Mouse (Mus musculus) spleen, postnatal 36 days (tissue): ENCODE data around the gene Stk39.

Experiments used
- DNase-seq, 2 experiments: peaks; one replicate each; pipeline ENCODE4 v3.0.0; 2022; ENCODE audit warnings: low spot score in 2 of 2, mixed read lengths in 1 of 2

Stk39 gene

DNA sequence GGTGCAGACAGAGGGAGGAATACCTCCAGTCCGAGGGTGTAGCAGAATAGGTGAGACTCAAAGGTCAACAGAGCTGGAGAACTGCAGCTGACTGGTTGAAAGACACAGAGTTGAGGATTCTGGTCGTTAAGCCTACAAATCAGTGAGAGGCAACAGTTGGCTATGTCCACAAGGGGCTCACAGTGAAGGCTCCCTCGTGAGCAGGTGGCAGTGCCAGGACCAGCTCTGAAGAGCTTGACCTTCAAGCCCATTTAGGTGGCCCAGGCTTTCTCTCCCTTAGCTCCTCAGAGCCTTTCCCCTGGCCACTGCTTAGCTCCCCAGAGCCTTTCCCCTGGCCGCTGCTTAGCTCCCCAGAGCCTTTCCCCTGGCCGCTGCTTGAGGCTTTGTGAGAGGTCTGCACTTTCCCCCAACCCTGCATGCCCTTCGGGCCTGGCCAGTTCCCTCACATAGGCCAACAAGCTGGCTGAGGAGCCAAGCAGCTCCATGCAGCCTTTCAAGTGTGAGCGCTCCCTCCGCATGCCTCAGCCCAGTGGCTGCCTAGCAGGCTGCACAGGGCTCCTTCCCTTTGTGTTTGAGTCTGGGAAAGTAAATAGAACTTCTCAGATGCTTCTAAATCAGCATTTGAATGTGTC lies 125.3 kb downstream of the Stk39 start:
- no peak for DNase-seq

DNA sequence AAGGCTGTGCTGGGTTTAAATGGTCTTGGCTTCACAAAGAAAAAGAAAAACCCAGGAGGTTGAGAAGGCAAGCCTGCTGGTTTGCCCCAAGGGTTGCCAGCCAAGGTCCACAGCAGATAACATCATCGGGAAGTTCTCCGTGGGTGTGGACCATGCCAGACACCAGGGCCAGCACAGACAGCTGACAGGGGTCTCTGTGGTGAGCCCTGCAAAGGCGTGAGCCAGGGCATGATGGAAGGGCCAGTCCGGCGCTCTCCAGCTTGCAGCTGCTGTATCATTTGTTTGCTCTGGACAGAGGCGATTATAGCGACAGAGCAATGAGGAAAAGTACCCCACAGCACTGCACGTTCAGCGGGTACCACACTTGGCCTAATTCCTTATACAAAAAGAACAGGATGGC lies 126.8 kb downstream of the Stk39 start:
- DNase-seq: no peak

DNA sequence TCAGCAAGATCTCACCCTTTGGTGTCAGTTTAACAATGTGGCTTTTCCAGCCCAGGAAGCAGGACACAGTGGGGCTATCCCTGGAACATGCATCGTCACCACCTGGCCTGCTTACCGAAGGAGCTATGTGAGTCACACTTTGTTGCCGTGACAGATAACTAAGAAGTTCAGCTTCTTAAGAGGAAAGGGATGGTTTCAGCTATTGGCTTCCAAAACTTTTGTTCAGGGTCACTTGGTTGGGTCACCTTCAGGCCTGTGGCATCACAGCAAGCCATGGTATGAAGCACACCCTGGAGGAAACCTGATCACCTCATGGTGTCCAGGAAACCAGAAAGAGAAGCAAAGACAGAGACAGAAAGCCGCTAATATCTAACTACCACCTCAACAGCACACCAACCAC lies 128.3 kb downstream of the Stk39 start:
- no peak for DNase-seq

DNA sequence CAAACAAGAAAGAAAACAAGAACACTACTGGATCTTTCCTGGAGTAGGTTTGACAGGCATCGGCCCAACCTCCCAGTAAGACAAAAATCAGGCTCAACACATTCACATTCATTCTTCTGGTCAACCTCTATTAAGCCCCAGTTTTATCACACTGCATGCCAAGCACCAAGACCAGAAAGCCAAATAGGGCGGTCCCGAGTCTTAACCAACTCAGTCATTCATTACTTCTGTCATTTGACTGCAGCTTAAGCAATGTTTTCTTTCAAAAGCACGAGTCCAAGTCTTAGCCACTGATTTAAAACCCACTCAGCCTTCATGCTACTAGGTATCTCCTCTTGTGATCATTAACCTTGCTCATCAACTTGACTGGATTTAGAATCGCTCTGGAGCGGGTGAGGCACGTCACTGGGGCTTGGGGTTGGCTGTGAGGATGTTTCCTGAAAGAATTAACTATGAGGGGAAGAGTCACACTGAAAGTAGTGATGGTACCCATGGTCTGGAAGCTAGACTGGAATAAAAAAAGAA lies 129.9 kb downstream of the Stk39 start:
- DNase-seq: no peak

DNA sequence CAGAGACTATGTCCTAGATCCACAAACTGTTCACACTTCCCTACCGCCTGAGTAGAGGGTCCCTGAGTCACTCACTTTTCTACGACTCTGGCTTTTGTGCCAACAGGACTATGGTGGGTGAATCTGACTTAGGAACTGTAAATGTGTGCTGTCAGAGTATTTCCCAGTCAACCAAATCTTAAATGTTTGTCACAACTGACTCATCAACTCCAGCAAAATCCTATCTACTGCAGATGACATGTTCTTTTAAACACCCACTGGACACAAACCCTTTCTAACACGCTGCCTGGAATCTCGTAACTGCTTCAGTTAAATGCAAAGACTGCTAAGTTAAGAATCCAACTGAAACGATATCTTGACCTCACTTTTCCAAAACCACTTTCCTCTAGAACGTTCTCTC lies 135.2 kb downstream of the Stk39 start:
- no peak for DNase-seq

DNA sequence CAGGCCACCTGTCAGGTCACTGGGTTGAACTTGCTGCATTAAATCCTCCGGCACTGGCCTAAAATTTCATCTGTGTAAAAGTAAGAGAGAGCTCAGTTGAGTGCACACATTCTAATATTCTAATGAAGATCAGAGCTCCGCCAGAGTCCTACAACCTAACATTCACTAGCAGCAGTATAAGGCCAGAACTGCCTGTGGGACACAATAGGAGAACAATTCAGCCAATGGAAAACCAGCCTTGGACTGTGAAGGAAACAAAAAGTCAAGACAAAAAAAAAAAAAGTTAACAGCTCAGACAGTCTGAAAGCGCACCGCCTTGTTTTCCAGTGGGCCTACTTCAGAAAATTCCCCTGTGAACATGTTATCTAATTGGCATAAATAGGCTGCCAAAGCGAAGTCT lies 137.1 kb downstream of the Stk39 start:
- DNase-seq: no peak

DNA sequence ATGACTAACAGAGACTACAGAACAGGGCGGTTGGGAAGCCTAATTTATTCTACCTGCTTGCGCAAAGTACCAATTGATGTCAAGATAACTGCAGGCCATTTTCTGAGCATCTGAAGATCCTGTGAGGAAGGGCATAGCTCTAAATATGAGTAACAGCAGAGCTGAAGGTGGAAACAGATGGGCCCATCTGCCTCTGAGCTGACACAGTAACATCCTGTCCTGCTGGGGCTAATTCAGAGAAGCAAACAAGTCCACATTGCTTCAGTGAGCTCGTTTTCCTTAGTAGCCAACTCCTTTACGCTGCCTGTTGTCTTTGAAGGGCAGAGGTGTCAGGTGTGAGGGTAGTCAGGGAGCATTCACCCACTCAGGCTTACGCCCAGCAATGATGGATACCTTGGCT lies 146.8 kb downstream of the Stk39 start:
- no peak for DNase-seq

DNA sequence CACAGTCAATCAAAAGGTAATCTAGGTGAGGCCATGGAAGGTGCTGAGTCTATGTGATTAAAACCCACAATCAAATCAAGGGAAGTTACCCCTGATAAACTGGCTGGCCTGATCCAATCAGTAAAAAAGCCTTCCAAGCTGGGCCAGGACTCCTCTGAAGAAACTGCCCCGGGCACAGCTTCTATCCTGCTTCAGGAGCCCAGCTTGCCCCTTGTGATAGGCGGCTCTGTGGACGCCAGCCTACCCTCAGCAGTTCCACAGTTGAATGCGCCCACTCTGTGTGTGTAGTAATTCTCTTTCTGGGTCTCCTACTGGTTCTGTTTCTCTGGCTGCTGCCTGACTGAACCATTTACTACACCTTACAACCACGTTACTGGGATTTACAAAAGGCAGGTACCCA lies 150.8 kb downstream of the Stk39 start:
- DNase-seq: no peak

DNA sequence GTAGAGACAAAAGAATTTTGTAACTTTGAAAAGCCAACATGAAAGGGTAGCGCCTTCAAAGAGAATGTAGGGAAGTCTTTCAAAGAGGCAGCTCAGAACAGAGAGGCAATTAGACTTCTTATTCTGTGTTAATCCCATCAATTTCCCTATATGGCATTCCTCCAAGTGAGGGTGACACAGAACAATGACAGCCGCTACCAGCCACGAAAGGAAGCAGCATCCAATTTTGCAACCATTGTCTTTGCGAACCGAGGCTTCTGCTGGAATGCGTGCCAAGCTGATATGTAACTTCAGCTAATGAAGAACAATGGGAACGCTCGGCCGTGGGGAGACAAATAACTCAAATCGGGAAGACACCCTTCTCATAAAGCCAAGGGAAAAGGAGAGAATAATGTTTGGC lies 151.4 kb downstream of the Stk39 start:
- no peak for DNase-seq

DNA sequence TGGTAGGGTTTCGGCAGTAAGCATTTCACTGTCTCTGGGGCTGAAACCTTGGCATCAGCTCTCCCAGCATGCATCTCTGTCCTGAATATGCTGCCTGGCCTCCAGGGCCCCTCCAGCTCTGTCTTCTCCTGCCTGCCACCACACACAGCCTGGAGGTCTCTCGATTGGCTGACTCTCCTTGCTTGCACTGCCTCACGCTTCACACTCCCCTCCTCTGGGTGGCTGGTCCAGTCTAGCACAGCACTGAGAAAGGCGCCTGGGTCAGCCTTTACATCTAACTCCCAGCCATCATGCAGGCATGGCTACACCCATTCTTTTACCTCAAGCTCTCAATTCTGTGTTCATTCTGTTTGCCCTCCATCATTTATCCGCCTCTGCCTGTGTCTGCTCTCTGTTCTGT lies 153.6 kb downstream of the Stk39 start:
- no peak for DNase-seq

DNA sequence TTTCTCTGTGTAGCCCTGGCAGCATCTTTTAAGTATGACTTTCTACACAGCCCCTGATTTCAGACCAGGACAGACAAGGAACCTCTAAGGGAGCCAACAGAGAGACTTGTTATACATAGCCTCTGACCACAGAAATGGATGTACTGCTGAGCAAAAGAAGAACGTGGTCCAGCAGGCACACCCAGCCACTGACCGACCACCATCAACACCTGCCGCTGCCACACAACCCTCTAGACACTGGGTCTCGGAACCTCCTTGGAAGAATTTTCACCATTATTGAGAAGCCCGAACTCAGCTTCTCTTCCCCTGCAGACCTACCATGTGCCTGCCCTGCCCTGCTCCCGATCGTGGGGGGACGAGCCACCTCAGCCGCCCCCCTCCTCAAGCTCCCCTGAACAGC lies 154.2 kb downstream of the Stk39 start:
- no peak for DNase-seq

DNA sequence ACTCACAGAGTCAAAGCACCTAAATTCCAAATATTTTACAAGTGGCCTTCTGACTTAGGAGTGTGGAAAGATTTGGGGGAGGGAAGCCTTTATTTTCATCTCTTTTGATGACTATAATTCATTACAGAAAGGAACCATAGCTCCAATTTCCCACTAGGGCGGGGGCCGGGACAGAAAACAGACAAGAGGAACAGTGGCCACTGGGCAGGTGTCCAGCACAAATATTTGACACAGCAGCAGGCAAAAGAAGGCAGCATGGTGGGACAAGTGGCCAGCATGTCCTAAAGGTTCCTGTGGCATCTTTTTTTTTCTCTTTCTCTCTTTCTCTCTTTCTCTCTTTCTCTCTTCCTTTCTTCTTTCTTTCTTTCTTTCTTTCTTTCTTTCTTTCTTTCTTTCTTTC lies 154.6 kb downstream of the Stk39 start:
- DNase-seq: no peak

DNA sequence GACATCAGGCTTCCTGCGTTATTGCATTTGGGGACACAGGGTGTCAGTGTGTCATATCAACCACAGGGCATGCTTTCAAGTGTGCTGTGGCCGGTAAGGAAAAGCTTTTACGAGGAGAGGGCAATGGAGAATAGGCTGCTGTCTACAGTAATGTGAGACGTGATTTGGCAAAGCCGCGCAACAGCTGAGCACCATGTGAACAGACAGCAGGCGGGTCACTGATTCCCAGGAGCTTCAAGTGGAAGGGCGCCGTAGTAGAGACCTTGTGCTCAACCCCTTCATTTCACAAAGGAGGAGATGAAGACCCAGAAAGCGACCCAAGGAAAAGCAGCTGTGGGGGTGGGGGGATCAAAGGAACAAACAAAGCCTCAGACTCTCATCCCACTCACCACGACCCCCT lies 156.8 kb downstream of the Stk39 start:
- DNase-seq: no peak

DNA sequence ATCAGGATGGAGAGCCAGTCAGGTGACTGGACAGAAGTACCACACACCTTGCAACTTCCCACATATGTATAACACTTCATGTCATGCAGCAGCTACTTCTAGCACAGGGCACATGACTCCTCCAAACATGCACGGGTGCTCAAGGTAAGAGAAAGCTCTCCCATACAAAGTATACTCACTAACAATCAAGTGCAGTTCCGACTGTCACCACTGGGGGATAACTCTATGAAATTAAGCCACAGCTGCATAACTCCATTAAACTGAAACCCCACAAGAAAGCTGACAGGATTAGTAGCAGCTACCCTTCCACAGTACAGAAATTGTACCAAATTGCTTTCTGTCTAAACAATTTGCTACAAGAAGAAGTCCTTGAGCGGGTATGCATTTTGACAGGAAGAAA lies 161.9 kb downstream of the Stk39 start:
- DNase-seq: no peak

DNA sequence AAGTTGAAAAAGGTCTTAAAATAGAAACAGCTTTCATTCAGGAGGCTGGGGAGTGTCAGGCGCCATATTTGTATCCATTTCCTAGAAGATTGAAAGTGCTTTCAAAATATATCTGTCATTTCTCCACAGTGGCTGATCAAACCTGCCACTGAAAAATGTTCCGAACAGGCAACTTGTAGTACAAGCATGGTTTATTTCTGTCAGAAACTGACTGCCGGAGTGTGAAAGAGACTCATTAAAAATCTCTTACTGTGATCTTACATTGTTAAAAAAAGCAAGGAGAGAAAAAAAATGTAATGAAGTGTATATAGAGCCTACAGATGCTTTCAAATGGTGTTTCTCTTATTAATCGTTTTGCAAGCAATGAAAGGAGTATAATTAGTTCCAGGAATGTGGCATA lies 165.5 kb downstream of the Stk39 start:
- no peak for DNase-seq

DNA sequence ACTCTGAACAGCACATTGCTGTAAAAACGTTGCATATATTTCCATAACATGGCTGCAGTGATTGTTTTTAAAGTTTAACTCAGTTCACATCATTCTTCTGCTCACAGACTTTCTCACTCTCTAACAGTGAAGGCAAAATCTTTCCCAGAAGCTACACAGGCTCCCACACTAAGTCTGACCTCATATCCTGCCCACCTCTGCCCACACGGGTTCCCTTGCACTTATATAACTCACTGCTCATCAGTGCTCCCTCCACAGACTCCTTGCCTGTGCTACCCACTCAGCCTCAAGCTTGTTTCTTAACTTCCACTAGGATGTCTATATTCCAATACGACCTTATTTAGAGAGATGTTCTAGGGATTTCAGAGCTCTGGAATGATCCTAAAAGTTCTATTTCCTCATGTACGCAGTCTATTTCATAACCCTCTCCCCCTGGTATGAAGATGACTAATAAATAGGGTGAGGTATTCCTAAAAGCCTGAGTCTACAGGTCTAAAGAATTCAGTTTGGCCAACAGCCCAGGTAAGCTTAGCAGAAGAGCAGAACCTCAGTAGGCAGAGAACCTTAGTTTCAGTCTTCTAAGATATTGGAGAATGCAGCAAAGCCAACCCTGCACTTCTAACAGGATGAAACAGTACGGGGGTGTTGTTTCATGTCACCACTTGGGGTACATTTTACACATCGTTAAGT lies 167.2 kb downstream of the Stk39 start:
- no peak for DNase-seq

DNA sequence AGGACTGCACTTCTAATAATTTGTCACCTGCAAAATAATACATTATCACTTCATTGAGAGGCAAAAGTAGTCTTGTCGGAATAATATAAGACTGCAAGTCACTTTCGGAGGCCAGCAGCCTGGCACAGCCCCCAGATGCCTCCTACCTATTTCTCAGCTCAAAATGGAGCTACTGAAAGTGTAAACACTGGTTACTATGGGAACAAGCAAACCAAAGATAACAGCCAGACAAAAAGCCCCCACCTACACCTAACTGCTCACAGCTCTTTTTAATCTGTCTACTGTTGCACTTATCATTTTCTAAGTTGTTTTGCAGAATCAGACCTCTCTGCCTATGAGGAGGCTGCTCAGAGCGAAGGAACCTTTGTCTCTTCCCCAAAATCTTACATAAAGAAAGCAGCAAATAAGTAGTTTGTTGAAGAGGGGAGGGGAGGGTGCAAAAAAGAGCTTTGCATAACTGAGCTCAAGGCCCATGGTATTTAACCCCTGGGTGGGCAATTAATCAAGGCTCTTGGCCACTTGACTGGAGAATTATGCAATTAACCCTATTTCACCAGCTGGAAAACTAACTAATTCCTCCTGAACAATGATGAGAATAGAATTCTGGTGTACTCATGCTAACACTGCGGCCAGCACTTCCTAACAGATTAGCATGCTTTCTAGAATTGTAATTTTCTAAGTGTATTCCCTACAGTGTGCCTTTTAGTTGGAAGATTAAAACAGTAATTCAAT lies 170.1 kb downstream of the Stk39 start:
- no peak for DNase-seq

DNA sequence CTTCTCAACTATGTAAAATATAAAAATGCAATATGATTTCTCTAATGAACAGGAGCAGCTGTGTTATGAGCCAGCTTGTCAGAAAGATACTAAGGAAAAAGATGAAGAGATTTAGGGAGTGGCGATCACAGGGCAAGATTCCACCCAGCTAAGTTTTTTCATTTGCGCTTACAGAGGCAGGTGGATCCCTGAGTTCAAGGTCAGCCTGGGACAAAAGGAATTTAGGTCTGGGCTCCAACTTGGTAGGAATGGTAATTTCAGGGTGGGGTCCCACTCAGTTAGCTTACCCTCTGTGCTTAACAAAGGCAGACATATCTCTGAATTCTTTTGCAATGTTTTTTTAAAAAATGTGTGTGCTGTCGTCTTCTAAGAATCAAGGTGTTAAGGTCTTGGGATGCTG lies 173.7 kb downstream of the Stk39 start:
- DNase-seq: no peak

DNA sequence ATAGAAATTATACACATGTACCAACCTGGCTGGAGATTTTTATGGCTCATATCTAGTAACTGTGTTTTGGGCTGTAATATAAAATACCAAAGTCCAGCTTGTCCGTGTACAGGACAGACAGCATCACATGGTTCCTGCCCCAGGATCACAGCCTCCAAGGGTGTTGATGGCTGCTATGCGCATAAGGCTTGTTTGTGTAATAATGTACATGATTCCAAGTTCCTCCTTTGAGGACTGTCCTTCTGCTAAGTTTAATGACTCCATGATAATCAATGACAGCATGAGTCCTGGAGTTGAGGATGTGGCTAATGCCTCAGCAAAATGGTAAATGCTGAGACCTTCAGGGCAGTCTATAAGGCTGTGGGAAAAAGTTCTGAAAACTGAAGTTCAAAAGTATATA lies 174.1 kb downstream of the Stk39 start:
- no peak for DNase-seq

DNA sequence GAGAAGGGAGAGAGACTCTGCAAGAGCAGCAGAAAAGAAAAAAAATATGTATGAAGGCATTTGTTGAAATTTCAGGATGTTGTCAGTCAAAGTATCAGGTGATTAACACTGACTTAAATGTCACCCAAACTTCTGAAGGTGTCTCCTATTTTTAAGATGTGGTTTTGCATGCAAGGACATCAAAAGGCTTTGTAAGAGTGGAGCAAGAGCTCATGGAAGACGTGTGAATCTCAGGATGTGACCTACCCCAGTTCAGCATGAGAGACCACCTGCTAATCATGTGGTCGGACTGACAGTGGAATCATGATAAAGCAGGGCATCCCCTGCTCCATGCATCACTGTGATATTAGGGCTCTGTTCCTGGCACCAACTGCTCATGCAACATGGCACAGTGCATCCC lies 175.3 kb downstream of the Stk39 start:
- no peak for DNase-seq

DNA sequence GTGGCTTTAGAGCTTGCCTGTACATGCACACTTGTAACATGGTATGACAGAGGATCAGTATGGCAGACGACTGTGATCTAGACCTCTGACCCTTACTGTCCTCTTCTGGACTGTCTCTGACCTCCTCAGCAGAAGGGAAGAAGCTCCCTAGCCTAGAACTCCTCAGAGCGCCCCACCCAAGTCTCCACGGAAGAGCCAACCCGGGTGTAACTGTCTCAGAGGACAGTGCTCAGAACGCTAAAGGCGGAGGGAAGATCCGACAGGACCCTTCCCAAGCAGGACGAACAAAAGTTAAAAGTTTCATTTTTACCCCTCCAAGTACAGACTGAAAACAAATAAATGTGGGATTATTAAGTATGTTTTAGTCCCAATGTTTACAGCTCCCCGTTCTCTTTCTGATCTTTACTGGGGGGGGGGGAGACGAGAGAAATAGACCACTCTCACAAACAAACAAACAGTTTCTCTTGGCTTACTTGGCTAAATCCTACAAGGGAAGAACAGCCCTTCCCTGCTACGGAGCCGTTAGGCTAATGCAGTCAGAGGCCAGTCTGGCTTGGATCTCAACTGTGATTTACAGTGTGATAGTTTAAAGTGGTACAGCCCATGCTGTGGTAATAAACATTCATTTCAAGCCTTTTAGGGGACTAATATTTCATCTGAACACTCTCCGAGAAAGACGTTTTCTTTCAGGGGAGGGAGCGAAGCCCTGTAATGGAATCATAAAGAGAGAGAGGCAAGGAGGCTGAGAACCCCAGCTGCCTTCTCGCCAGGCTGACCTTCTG lies 179.3 kb downstream of the Stk39 start:
- no peak for DNase-seq

DNA sequence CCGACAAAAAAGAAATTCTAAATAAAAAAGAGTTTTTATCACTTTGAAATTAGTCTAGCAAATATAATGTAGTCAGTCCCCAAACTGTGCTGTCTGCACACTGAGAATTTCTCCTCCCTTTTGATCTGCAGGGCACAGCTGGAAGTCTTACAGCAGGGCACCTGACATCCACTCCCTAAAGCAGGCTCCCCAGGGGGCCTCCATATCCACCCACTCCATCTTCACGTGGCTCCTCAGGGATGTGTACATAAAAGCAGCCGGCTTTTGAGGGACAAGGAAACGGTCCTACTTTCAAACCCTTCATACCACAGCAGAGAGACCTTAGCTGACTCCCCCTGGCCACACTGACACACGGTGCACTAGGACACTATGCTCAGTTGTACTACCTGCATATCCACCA lies 180.2 kb downstream of the Stk39 start:
- no peak for DNase-seq
